Mouse (Mus musculus) lung, postnatal 4 days (tissue): ENCODE results near the gene Fbxo36.

Experiments used
- DNase-seq, 2 experiments: peaks; one replicate each; pipeline ENCODE4 v3.0.0; 2021

Gene Fbxo36

GRCm38 (mm10) chr1:84860360-84861254 is 21.0 kb downstream of the Fbxo36 start:
- DNase-seq, result no peak

GRCm38 (mm10) chr1:84861255-84861630 is 21.6 kb downstream of the Fbxo36 start:
- no peak for DNase-seq

- no peak for DNase-seq
Observed at GRCm38 (mm10) chr1:84864645-84865044, 25.0 kb downstream of the Fbxo36 start.

GRCm38 (mm10) chr1:84866231-84866630 is 26.6 kb downstream of the Fbxo36 start:
- DNase-seq, result no peak

- DNase-seq, result no peak
Observed at GRCm38 (mm10) chr1:84866706-84867230, 27.1 kb downstream of the Fbxo36 start.

DNA sequence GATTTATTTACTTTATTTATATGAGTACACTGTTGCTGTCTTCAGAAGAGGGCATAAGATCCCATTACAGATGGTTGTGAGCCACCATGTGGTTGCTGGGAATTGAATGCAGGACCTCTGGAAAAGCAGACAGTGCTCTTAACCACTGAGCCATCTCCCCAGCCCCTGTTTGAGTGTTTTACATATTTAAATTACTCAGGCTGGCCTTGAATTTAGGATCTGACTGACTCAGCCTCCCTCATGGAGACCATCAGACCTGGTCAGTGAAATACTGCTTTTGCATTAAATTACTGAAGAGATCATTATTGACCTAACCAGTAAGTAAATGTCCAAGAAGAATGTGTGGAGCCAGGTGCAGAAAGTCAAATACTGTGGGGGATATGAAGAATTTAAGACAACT is 28.7 kb downstream of the Fbxo36 start:
- no peak for DNase-seq

DNA sequence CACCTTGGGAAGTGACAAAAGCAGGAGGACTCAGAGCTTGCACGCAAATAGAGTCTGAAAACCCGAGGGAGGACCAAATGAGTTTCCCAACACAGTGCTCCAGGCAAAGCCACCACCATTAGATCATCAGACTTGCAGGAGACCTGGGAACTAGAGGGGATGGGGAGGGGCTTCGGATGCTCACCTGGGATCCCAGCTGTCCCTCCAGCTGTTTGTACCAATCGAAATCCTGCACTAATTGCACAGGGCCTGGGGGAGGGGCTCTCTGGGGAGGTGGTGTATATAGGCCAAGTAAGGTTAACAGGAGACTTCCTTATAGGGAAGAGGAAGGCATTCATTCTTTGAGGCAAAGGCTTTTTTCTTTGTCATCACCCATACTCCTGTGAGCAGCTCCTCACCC is 29.2 kb downstream of the Fbxo36 start:
- no peak for DNase-seq

GRCm38 (mm10) chr1:84869498-84869897 is 29.9 kb downstream of the Fbxo36 start:
- DNase-seq, result no peak

DNA sequence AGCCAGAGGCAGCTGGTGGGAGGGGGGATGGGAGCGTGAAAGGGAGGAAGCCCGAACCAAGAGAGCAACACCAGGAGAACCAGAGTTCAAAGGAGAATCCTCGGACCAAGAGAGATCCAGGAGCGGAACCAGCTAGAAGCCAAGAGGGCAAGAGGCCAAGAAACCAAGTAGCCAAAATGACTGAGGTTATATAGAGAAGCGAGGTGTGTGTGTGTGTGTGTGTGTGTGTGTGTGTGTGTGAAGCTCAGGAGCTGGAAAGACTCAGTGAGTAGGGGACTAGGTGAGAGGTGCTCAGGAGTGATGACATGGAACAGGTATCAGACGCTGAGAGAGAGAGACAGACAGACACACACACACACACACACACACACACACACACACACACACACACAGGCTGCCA is 31.5 kb downstream of the Fbxo36 start:
- DNase-seq, result no peak

DNA sequence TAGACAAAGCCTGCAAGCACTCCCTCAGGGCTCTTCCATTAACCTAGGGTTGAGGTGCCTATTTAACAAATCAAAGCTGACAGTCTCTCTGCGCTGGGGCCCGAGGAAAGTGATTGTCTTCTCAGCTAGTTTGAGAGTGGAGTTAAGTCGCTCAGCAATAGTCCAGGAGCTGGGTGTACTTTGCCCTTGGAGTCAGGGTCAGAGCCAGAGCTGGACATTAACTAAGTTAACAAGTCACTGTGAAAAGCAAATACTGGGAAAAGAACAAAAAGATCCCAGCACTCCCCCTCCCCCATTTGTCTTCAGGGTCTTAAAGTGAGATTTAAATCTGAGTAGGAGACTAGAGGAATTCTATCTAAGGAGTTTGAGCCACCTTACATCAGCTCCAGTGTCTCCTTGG is 32.5 kb downstream of the Fbxo36 start:
- DNase-seq, result no peak

- no peak for DNase-seq
Observed at GRCm38 (mm10) chr1:84872939-84873338, 33.3 kb downstream of the Fbxo36 start.

DNA sequence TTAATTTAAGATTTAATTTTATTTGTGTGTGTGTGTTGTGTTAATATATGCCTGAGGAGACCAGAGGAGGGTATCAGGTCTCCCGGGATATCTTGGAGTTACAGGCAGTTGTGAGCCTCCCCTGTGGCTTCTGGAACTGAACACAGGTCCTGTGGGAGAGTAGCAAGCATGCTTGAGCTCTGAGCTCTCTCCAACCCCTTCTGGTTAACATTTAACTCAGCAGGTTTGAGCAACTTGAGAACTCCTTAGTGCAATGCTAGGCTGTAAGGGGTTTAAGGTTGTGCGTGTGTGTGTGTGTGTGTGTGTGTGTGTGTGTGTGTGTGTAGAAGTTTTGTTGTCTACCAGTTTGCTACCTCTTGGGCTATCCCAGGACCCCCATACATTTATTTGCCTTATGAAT is 37.9 kb downstream of the Fbxo36 start:
- no peak for DNase-seq

- DNase-seq, result no peak
Observed at GRCm38 (mm10) chr1:84879571-84880120, 40.0 kb downstream of the Fbxo36 start.

- no peak for DNase-seq
Observed at GRCm38 (mm10) chr1:84881248-84882065, 41.8 kb downstream of the Fbxo36 start.

- DNase-seq, result no peak
Observed at GRCm38 (mm10) chr1:84882066-84882532, 42.5 kb downstream of the Fbxo36 start.

DNA sequence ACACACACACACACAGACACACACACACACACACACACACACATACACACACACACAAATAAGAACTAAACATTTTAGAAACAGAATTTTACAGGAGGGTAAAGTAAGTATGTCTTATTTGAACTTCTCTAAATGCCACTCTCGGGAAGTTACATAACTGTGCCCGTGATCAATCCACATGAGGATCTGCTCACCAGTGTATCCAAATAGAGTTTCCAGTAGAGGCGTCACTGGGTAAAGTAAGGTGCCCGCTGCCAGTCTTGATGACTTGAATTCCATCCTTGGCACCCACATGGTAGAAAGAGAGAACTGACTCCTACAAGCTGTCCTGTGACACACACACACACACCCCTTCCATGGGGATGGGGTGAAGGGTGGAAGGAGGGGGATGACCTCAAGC is 43.3 kb downstream of the Fbxo36 start:
- DNase-seq, result no peak

DNA sequence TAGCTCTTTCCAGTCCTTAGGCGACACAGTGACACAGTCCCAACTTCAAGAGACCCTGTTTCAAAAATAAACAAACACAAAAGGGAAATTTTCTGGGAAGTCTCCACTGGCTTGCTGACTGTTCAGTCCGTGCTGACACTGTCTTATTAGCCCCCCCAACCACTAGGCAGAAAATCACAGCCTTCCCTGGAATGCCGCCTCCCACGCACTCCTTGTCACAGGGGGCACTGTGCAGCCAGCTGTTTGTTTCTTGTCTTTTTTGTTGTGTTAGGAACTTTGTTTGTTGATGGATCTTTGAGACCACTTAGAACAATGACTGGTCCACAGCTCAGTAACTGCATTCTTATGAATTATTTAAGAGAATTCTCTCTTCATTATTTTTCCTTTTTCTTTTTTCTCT is 44.2 kb downstream of the Fbxo36 start:
- no peak for DNase-seq

DNA sequence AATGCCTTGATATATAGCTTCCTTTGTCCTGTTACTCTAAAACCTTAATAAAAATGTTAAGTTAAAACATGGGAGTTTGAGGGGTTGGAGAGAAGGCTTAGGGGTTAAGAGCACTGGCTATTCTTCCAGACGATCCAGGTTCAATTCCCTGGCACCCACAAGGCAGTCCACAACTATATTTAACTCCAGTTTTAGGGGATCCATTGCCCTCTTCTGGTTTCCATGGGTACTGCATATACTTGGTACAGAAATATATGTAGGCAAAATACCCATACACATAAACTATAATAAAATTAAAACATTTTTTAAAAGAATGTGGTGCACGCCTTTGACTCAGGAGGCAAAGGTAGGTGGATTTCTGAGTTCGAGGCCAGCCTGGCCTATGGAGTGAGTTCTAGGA is 45.5 kb downstream of the Fbxo36 start:
- no peak for DNase-seq

DNA sequence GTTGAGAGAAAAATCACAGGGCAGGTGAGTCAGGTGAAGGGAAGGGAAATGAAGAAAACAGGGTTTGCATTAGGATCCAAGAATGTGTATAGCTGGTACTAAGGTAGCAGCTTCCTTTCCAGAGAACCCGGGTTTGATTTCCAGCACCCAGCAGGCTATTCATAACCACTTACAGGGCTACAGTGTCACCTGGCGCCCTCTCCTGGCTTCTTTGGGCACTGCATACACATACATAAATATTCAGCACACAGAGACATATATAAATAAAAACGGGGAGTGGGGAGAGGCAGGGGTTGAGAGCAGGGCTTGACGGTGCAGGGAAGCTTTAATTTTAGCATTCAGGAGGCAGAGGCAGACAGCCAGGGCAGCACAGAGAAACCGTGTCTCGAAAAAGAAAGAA is 46.3 kb downstream of the Fbxo36 start:
- no peak for DNase-seq

GRCm38 (mm10) chr1:84889330-84890004 is 49.8 kb downstream of the Fbxo36 start:
- no peak for DNase-seq

GRCm38 (mm10) chr1:84890005-84890393 is 50.4 kb downstream of the Fbxo36 start:
- DNase-seq, result no peak

GRCm38 (mm10) chr1:84890503-84890902 is 50.9 kb downstream of the Fbxo36 start:
- DNase-seq, result no peak

- DNase-seq, result no peak
Observed at GRCm38 (mm10) chr1:84891746-84892145, 52.1 kb downstream of the Fbxo36 start.
